Mouse (Mus musculus): Measurements from ENCODE around the gene Zfyve27. TPM values are rescaled to one million over a fixed set of nuclear protein-coding genes. Genes with fewer than 3 reads are reported as not detected.

The Zfyve27 gene
- total RNA-seq (2014; rRNA removed) = 11.1 and 13.4 TPM in 2 replicates
- polyA plus RNA-seq (2012; rRNA removed) = 14.1 and 22.0 TPM in 2 replicates

- H3K9ac ChIP-seq (ENCODE audit: low read depth, low read length) = no peak within 1 kb of the TSS
- DNase-seq (ENCODE audit: extremely low read depth, low read depth, low spot score) = no peak
- TF ChIP-seq CTCF (IDR thresholded peaks at IDR 0.05; ENCODE audit: low read depth, low read length) (no peak), POLR2A (IDR thresholded peaks at IDR 0.05; ENCODE audit: extremely low read depth, insufficient read depth, low read length) (no peak)
- no peaks in the 10 kb centered on the region for H3K36me3 ChIP-seq (ENCODE audit: control insufficient read depth, insufficient read depth, low read length)
- H3K27me3 ChIP-seq (ENCODE audit: control insufficient read depth, insufficient read depth, low read length) = no peaks in the 10 kb centered on the region
- no peak within 1 kb of the TSS for H3K27ac ChIP-seq (replicated peaks; ENCODE audit: insufficient read depth, low read depth, low read length)
- H3K79me2 ChIP-seq (ENCODE audit: control insufficient read depth, insufficient read depth, low read length) = no peaks in the 10 kb centered on the region
- WGBS = 54% methylated on average over 5 of the region's 5 CpGs
- no peak within 1 kb of the TSS for H3K4me3 ChIP-seq (ENCODE audit: insufficient read depth, low read depth, low read length)
- H3K4me1 ChIP-seq (ENCODE audit: control insufficient read depth, insufficient read depth, low read length) = no peaks in the 10 kb centered on the region
These were observed at the start of gene Zfyve27 for GRCm38 (mm10) chr19:42163764-42164163. TSS of gene Zfyve27 (plus strand) at chr19:42163951.

GRCm38 (mm10) chr19:42115783-42116335, 47.9 kb upstream of the Zfyve27 start:
- Histone ChIP-seq H3K79me2 (ENCODE audit: control insufficient read depth, insufficient read depth, low read length) (no peaks in the 10 kb centered on the region), H3K36me3 (ENCODE audit: control insufficient read depth, insufficient read depth, low read length) (peaks cover 48% of the 10 kb centered on the region), H3K4me3 (ENCODE audit: insufficient read depth, low read depth, low read length) (no peak overlapping the region), H3K27me3 (ENCODE audit: control insufficient read depth, insufficient read depth, low read length) (no peaks in the 10 kb centered on the region), H3K4me1 (ENCODE audit: control insufficient read depth, insufficient read depth, low read length) (peaks cover 8% of the 10 kb centered on the region), H3K27ac (replicated peaks; ENCODE audit: insufficient read depth, low read depth, low read length) (no peak overlapping the region), H3K9ac (ENCODE audit: low read depth, low read length) (no peak overlapping the region)
- WGBS = 82% methylated on average over 4 of the region's 4 CpGs
- TF ChIP-seq CTCF (IDR thresholded peaks at IDR 0.05; ENCODE audit: low read depth, low read length) (no peak), POLR2A (IDR thresholded peaks at IDR 0.05; ENCODE audit: extremely low read depth, insufficient read depth, low read length) (no peak)
- DNase-seq (ENCODE audit: extremely low read depth, low read depth, low spot score) = no peak

DNA sequence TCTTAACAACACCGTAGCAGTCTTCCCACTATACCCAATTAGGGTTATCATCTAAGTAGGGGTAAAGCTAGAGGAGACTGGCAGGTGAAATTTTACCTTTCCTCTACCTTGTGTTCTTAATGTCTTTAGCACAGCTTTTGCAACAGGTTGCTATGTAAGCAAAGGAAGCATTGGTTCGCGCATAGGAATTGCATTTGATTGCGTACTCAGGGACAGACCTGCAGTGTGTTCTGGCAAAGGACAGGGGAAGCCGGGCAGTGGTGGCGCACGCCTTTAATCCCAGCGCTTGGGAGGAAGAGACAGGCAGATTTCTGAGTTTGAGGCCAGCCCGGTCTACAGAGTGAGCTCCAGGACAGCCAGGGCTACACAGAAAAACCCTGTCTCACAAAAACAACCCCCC, 45.6 kb upstream of the Zfyve27 start:
- Histone ChIP-seq H3K27ac (replicated peaks; ENCODE audit: insufficient read depth, low read depth, low read length) (no peak overlapping the region), H3K9ac (ENCODE audit: low read depth, low read length) (no peak overlapping the region), H3K27me3 (ENCODE audit: control insufficient read depth, insufficient read depth, low read length) (no peaks in the 10 kb centered on the region), H3K36me3 (ENCODE audit: control insufficient read depth, insufficient read depth, low read length) (peaks cover 46% of the 10 kb centered on the region), H3K4me3 (ENCODE audit: insufficient read depth, low read depth, low read length) (no peak overlapping the region), H3K79me2 (ENCODE audit: control insufficient read depth, insufficient read depth, low read length) (no peaks in the 10 kb centered on the region), H3K4me1 (ENCODE audit: control insufficient read depth, insufficient read depth, low read length) (peaks cover 8% of the 10 kb centered on the region)
- DNase-seq (ENCODE audit: extremely low read depth, low read depth, low spot score) = peak; percentile 68
- 37% methylated on average over 9 of the region's 9 CpGs for WGBS
- TF ChIP-seq CTCF (IDR thresholded peaks at IDR 0.05; ENCODE audit: low read depth, low read length) (no peak), POLR2A (IDR thresholded peaks at IDR 0.05; ENCODE audit: extremely low read depth, insufficient read depth, low read length) (no peak)

- Histone ChIP-seq H3K27me3 (ENCODE audit: control insufficient read depth, insufficient read depth, low read length) (no peaks in the 10 kb centered on the region), H3K36me3 (ENCODE audit: control insufficient read depth, insufficient read depth, low read length) (peaks cover 46% of the 10 kb centered on the region), H3K4me3 (ENCODE audit: insufficient read depth, low read depth, low read length) (no peak overlapping the region), H3K9ac (ENCODE audit: low read depth, low read length) (no peak overlapping the region), H3K27ac (replicated peaks; ENCODE audit: insufficient read depth, low read depth, low read length) (peak overlapping the region; percentile 19; the same call in 1 of the 2 replicates), H3K4me1 (ENCODE audit: control insufficient read depth, insufficient read depth, low read length) (peaks cover 8% of the 10 kb centered on the region), H3K79me2 (ENCODE audit: control insufficient read depth, insufficient read depth, low read length) (no peaks in the 10 kb centered on the region)
- DNase-seq (ENCODE audit: extremely low read depth, low read depth, low spot score) = peak; percentile 37
- WGBS = 45% methylated on average over 5 of the region's 5 CpGs
- no peak for TF ChIP-seq CTCF (IDR thresholded peaks at IDR 0.05; ENCODE audit: low read depth, low read length)
- no peak for TF ChIP-seq POLR2A (IDR thresholded peaks at IDR 0.05; ENCODE audit: extremely low read depth, insufficient read depth, low read length)
These were observed 45.2 kb upstream of the Zfyve27 start for GRCm38 (mm10) chr19:42118596-42118995.

DNA sequence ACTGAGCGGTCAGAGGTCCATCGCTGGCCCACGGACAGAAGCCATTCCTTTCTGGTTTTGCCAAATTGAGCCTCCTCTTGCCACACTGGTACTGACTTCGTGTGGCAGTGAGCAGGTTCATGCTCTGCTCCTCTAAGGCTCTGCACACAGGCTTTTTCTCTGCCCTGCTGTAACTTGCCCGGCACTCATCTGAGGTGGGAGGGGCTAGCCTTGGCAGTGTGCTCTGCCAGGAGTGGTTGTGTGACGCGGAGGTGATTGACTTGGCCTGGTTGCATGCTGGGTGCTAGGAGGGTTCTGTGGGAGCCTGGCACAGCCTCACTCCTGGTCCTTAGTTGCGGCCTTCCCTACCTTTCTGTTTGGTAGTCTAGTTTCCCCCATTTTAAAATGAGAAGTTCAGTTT, 43.3 kb upstream of the Zfyve27 start:
- WGBS = 28% methylated on average over 8 of the region's 8 CpGs
- H3K4me1 ChIP-seq (ENCODE audit: control insufficient read depth, insufficient read depth, low read length) = peaks cover 8% of the 10 kb centered on the region
- DNase-seq (ENCODE audit: extremely low read depth, low read depth, low spot score) = peak; percentile 81
- peaks cover 39% of the 10 kb centered on the region for H3K36me3 ChIP-seq (ENCODE audit: control insufficient read depth, insufficient read depth, low read length)
- H3K9ac ChIP-seq (ENCODE audit: low read depth, low read length) = no peak overlapping the region
- H3K4me3 ChIP-seq (ENCODE audit: insufficient read depth, low read depth, low read length) = no peak overlapping the region
- H3K27me3 ChIP-seq (ENCODE audit: control insufficient read depth, insufficient read depth, low read length) = no peaks in the 10 kb centered on the region
- TF ChIP-seq POLR2A (IDR thresholded peaks at IDR 0.05; ENCODE audit: extremely low read depth, insufficient read depth, low read length) = no peak
- no peak for TF ChIP-seq CTCF (IDR thresholded peaks at IDR 0.05; ENCODE audit: low read depth, low read length)
- H3K79me2 ChIP-seq (ENCODE audit: control insufficient read depth, insufficient read depth, low read length) = no peaks in the 10 kb centered on the region
- no peak overlapping the region; the same call in 1 of the 2 replicates for H3K27ac ChIP-seq (replicated peaks; ENCODE audit: insufficient read depth, low read depth, low read length)

- Histone ChIP-seq H3K4me1 (ENCODE audit: control insufficient read depth, insufficient read depth, low read length) (peaks cover 20% of the 10 kb centered on the region), H3K4me3 (ENCODE audit: insufficient read depth, low read depth, low read length) (no peak overlapping the region), H3K27ac (replicated peaks; ENCODE audit: insufficient read depth, low read depth, low read length) (no peak overlapping the region), H3K9ac (ENCODE audit: low read depth, low read length) (no peak overlapping the region), H3K36me3 (ENCODE audit: control insufficient read depth, insufficient read depth, low read length) (peaks cover 21% of the 10 kb centered on the region), H3K79me2 (ENCODE audit: control insufficient read depth, insufficient read depth, low read length) (peaks cover 5% of the 10 kb centered on the region; the same call in 1 of the 2 replicates), H3K27me3 (ENCODE audit: control insufficient read depth, insufficient read depth, low read length) (no peaks in the 10 kb centered on the region)
- 88% methylated on average over 13 of the region's 13 CpGs for WGBS
- no peak for TF ChIP-seq POLR2A (IDR thresholded peaks at IDR 0.05; ENCODE audit: extremely low read depth, insufficient read depth, low read length)
- no peak for TF ChIP-seq CTCF (IDR thresholded peaks at IDR 0.05; ENCODE audit: low read depth, low read length)
- no peak for DNase-seq (ENCODE audit: extremely low read depth, low read depth, low spot score)
These were observed 39.1 kb upstream of the Zfyve27 start for GRCm38 (mm10) chr19:42124684-42125083.
